Mouse (Mus musculus) lung, postnatal 36 days (tissue): ENCODE measurements around the gene Klra7.
"Not testable (repeated sequence)": the region's sequence is repeated elsewhere in the genome, so short reads cannot be mapped to it uniquely, and the experiment has no call there.

ENCODE experiments used
- DNase-seq: peaks from one replicate; pipeline ENCODE4 v3.0.0; 2022; ENCODE audit warnings: mixed read lengths

Gene Klra7

DNA sequence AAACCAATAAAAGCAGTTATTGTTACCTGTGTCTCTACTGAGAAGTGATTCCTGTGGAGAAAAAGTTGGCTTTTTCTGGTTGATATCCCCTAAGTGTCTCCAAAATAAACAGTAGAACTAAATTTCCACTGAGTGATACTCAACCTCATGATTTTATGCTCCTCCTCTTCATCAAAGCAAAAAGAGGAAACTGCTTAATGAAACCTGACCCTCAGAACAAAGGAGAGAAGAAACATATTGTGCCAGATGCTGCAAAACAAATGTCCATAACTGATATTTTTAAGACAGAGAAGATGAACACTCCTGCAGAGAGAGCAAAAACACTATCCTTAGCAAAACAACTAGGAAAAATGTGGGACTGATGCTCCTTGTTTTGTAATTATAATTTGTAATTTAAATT is at the start of gene Klra7:
Gene Klra7, minus strand, starts transcription at position 101 of the 400 bp plus-strand sequence.
- DNase-seq: no peak

GRCm38 (mm10) chr6:130281828-130282227 is 48.7 kb upstream of the Klra7 start, which contains the start of gene Klra10:
Gene Klra10, minus strand, starts transcription at chr6:130281928.
- not testable (repeated sequence) for DNase-seq

- DNase-seq: no peak
These were observed 22.2 kb upstream of the Klra7 start for GRCm38 (mm10) chr6:130255326-130255725.

GRCm38 (mm10) chr6:130237536-130237935 is 4.4 kb upstream of the Klra7 start:
- DNase-seq: no peak

DNA sequence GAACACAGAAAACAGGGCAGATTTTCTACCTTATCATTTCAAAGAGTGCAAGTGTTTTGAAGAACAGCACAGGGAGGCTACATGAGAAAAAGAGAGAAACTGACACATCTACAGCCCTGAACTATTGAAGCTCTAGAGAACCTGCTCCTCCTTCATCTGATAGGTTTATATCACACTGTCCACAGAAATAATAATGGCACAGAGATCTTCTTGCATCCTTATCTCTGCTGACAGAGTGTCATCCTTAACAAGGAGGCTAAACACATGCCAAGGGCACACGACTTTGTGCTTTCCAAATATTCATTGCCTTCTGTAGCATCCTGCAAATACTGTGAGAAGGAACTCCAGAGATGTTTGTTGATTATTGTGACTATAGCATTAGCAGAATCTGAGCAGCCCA is 3.5 kb upstream of the Klra7 start:
- DNase-seq: no peak

- not testable (repeated sequence) for DNase-seq
These were observed 35.7 kb downstream of the Klra7 start for GRCm38 (mm10) chr6:130197453-130197852.

DNA sequence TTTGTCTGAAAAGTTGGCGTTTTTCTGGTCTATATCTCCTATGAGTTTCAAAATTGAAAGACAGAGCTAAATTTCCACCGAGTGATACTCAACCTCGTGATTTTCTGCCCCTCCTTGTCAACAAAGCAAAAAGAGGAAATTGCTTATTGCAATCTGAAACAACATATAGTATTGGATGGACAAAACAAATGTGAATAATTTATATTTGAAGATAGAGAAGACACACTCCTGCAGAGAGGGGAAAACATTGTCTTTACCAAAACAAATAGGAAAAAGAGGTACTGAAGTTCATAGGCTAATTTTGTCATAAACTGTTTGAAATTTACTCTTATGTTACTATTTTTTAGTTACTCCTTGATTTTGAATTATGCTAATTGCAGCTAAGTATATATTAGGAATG is 40.1 kb downstream of the Klra7 start, which contains the start of gene Klra9:
Gene Klra9, minus strand, starts transcription at position 101 of the 400 bp plus-strand sequence.
- not testable (repeated sequence) for DNase-seq
